Mouse (Mus musculus): ENCODE data around the gene Ascc2. TPM values are rescaled to one million over a fixed set of nuclear protein-coding genes. Genes with fewer than 3 reads are reported as not detected.
A peak's percentile ranks its signal among the peaks of the same experiment; 100 is the strongest.

Ascc2 gene
- polyA plus RNA-seq, 1 experiment from 2014 or later, result 40.1 TPM

- H3K27me3 ChIP-seq, result no peaks in the 10 kb centered on the region
- 70% methylated on average over 3 of the region's 3 CpGs for WGBS
These were observed 49.5 kb downstream of the Ascc2 start for GRCm38 (mm10) chr11:4687027-4687426.

GRCm38 (mm10) chr11:4687874-4688273, 50.3 kb downstream of the Ascc2 start:
- H3K4me2 ChIP-seq (replicated peaks), result no peak overlapping the region

More at GRCm38 (mm10) chr11:4687027-4687426, 49.5 kb downstream of the Ascc2 start:
- no peaks in the 10 kb centered on the region for H3K9me3 ChIP-seq
- H3K27ac ChIP-seq, result no peak overlapping the region
- no peak overlapping the region for H3K9ac ChIP-seq
- H3K4me3 ChIP-seq, result no peak overlapping the region
- ATAC-seq (ENCODE audit: insufficient number of reproducible peaks, insufficient read depth, low FRiP score, low TSS enrichment), result no peak
- no peaks in the 10 kb centered on the region for H3K4me1 ChIP-seq
- H3K4me2 ChIP-seq (replicated peaks), result no peak overlapping the region
- H3K36me3 ChIP-seq, result peaks cover 24% of the 10 kb centered on the region

GRCm38 (mm10) chr11:4688632-4689380, 51.3 kb downstream of the Ascc2 start:
- Histone ChIP-seq H3K4me1 (no peaks in the 10 kb centered on the region), H3K27me3 (no peaks in the 10 kb centered on the region), H3K27ac (no peak overlapping the region), H3K36me3 (peaks cover 7% of the 10 kb centered on the region; the same call in 1 of the 2 replicates), H3K4me2 (replicated peaks) (no peak overlapping the region), H3K9me3 (no peaks in the 10 kb centered on the region), H3K4me3 (no peak overlapping the region), H3K9ac (no peak overlapping the region)
- no peak for ATAC-seq (ENCODE audit: insufficient number of reproducible peaks, insufficient read depth, low FRiP score, low TSS enrichment)
- 68% methylated on average over 11 of the region's 11 CpGs for WGBS

More at GRCm38 (mm10) chr11:4687874-4688273, 50.3 kb downstream of the Ascc2 start:
- no peak for ATAC-seq (ENCODE audit: insufficient number of reproducible peaks, insufficient read depth, low FRiP score, low TSS enrichment)
- Histone ChIP-seq H3K4me1 (no peaks in the 10 kb centered on the region), H3K36me3 (peaks cover 16% of the 10 kb centered on the region), H3K9me3 (no peaks in the 10 kb centered on the region), H3K4me3 (no peak overlapping the region), H3K27ac (no peak overlapping the region), H3K9ac (no peak overlapping the region), H3K27me3 (no peaks in the 10 kb centered on the region)
- WGBS, result 60% methylated on average over 3 of the region's 3 CpGs

GRCm38 (mm10) chr11:4690353-4690752, 52.8 kb downstream of the Ascc2 start:
- Histone ChIP-seq H3K4me3 (no peak overlapping the region), H3K9me3 (no peaks in the 10 kb centered on the region), H3K27me3 (no peaks in the 10 kb centered on the region), H3K9ac (no peak overlapping the region), H3K4me1 (no peaks in the 10 kb centered on the region), H3K4me2 (replicated peaks) (no peak overlapping the region), H3K36me3 (no peaks in the 10 kb centered on the region), H3K27ac (no peak overlapping the region)
- ATAC-seq (ENCODE audit: insufficient number of reproducible peaks, insufficient read depth, low FRiP score, low TSS enrichment), result no peak
- 82% methylated on average over 7 of the region's 7 CpGs for WGBS

GRCm38 (mm10) chr11:4691213-4691612, 53.7 kb downstream of the Ascc2 start:
- H3K27ac ChIP-seq, result no peak overlapping the region
- H3K4me2 ChIP-seq (replicated peaks), result no peak overlapping the region
- no peak overlapping the region for H3K9ac ChIP-seq
- no peaks in the 10 kb centered on the region for H3K36me3 ChIP-seq
- no peaks in the 10 kb centered on the region for H3K9me3 ChIP-seq
- H3K27me3 ChIP-seq, result no peaks in the 10 kb centered on the region
- WGBS, result 59% methylated on average over 10 of the region's 10 CpGs
- ATAC-seq (ENCODE audit: insufficient number of reproducible peaks, insufficient read depth, low FRiP score, low TSS enrichment), result no peak
- no peak overlapping the region for H3K4me3 ChIP-seq
- H3K4me1 ChIP-seq, result no peaks in the 10 kb centered on the region

GRCm38 (mm10) chr11:4692162-4692561, 54.6 kb downstream of the Ascc2 start:
- H3K27me3 ChIP-seq, result no peaks in the 10 kb centered on the region
- H3K27ac ChIP-seq, result no peak overlapping the region
- H3K4me2 ChIP-seq (replicated peaks), result no peak overlapping the region
- WGBS, result 95% methylated on average over 11 of the region's 11 CpGs
- no peaks in the 10 kb centered on the region for H3K36me3 ChIP-seq
- H3K4me3 ChIP-seq, result no peak overlapping the region
- no peak overlapping the region for H3K9ac ChIP-seq
- ATAC-seq (ENCODE audit: insufficient number of reproducible peaks, insufficient read depth, low FRiP score, low TSS enrichment), result no peak
- no peaks in the 10 kb centered on the region for H3K4me1 ChIP-seq
- no peaks in the 10 kb centered on the region for H3K9me3 ChIP-seq

GRCm38 (mm10) chr11:4697043-4697983, 59.8 kb downstream of the Ascc2 start:
- Histone ChIP-seq H3K36me3 (peaks cover 17% of the 10 kb centered on the region), H3K4me3 (no peak overlapping the region), H3K9me3 (no peaks in the 10 kb centered on the region), H3K9ac (no peak overlapping the region), H3K4me1 (no peaks in the 10 kb centered on the region), H3K27me3 (no peaks in the 10 kb centered on the region), H3K4me2 (replicated peaks) (no peak overlapping the region), H3K27ac (no peak overlapping the region)
- 62% methylated on average over 7 of the region's 7 CpGs for whole genome bisulfite sequencing
- no peak for ATAC-seq (ENCODE audit: insufficient number of reproducible peaks, insufficient read depth, low FRiP score, low TSS enrichment)

- no peak overlapping the region for H3K27ac ChIP-seq
- peaks cover 12% of the 10 kb centered on the region for H3K4me1 ChIP-seq
- no peak overlapping the region for H3K9ac ChIP-seq
These were observed 63.2 kb downstream of the Ascc2 start for GRCm38 (mm10) chr11:4700726-4701125.

GRCm38 (mm10) chr11:4703688-4704071, 66.1 kb downstream of the Ascc2 start:
- 0 out of 2 replicates have a peak overlapping the region, but pooled peaks have one; percentile 65 for H3K27ac ChIP-seq
- H3K27me3 ChIP-seq, result no peaks in the 10 kb centered on the region
- peak overlapping the region; percentile 83 for H3K9ac ChIP-seq
- WGBS, result 7% methylated on average over 12 of the region's 12 CpGs
- peak overlapping the region; percentile 78 for H3K4me2 ChIP-seq (replicated peaks)
- H3K4me3 ChIP-seq, result peak overlapping the region; percentile 86
- peaks cover 18% of the 10 kb centered on the region for H3K36me3 ChIP-seq
- H3K4me1 ChIP-seq, result peaks cover 12% of the 10 kb centered on the region
- no peaks in the 10 kb centered on the region for H3K9me3 ChIP-seq
- ATAC-seq (ENCODE audit: insufficient number of reproducible peaks, insufficient read depth, low FRiP score, low TSS enrichment), result peak; percentile 50

More at GRCm38 (mm10) chr11:4700726-4701125, 63.2 kb downstream of the Ascc2 start:
- no peak for ATAC-seq (ENCODE audit: insufficient number of reproducible peaks, insufficient read depth, low FRiP score, low TSS enrichment)
- Histone ChIP-seq H3K4me2 (replicated peaks) (no peak overlapping the region), H3K4me3 (no peak overlapping the region), H3K36me3 (peaks cover 18% of the 10 kb centered on the region), H3K27me3 (no peaks in the 10 kb centered on the region), H3K9me3 (no peaks in the 10 kb centered on the region)
- 83% methylated on average over 8 of the region's 8 CpGs for WGBS

GRCm38 (mm10) chr11:4704072-4704964, 66.8 kb downstream of the Ascc2 start, which contains the start of the genes Uqcr10 and Zmat5:
TSS of gene Uqcr10 (minus strand) at chr11:4704342.
TSS of gene Zmat5 (plus strand) at chr11:4704678.
- H3K27ac ChIP-seq, result peak within 1 kb of the TSS; percentile 65
- peak within 1 kb of the TSS; percentile 83 for H3K9ac ChIP-seq

GRCm38 (mm10) chr11:4705178-4705577, 67.6 kb downstream of the Ascc2 start:
- Histone ChIP-seq H3K4me2 (replicated peaks) (peak overlapping the region; percentile 78), H3K27ac (no peak overlapping the region), H3K36me3 (peaks cover 18% of the 10 kb centered on the region), H3K9ac (peak overlapping the region; percentile 60), H3K4me1 (peaks cover 12% of the 10 kb centered on the region), H3K9me3 (no peaks in the 10 kb centered on the region), H3K4me3 (peak overlapping the region; percentile 86), H3K27me3 (no peaks in the 10 kb centered on the region)
- 9% methylated on average over 4 of the region's 4 CpGs for WGBS
- no peak for ATAC-seq (ENCODE audit: insufficient number of reproducible peaks, insufficient read depth, low FRiP score, low TSS enrichment)

More at GRCm38 (mm10) chr11:4704072-4704964, 66.8 kb downstream of the Ascc2 start, which contains the start of the genes Uqcr10 and Zmat5:
- under 1% methylated on average over 47 of the region's 47 CpGs for WGBS
- Histone ChIP-seq H3K4me2 (replicated peaks) (peak within 1 kb of the TSS; percentile 78), H3K9me3 (no peaks in the 10 kb centered on the region), H3K4me3 (peak within 1 kb of the TSS; percentile 86), H3K27me3 (no peaks in the 10 kb centered on the region), H3K4me1 (peaks cover 12% of the 10 kb centered on the region), H3K36me3 (peaks cover 18% of the 10 kb centered on the region)
- peak; percentile 94 for ATAC-seq (ENCODE audit: insufficient number of reproducible peaks, insufficient read depth, low FRiP score, low TSS enrichment)

Measured in embryonic facial prominence, embryonic 12.5 days (tissue).